Mouse (Mus musculus) stomach, postnatal 0 days (tissue): ENCODE results near the gene Snrnp35.
A peak's percentile ranks its signal among the peaks of the same experiment; 100 is the strongest.

Source experiments
- CTCF ChIP-seq: IDR thresholded peaks from 2 replicates; pipeline ENCODE4 v1.5.1; 2016; ENCODE audit warnings: antibody characterized with exemption, low read depth, mild to moderate bottlenecking, moderate library complexity
- EP300 ChIP-seq: optimal IDR thresholded peaks from 2 replicates; pipeline ENCODE3; 2016; ENCODE audit warnings: antibody characterized with exemption

GRCm38 (mm10) chr5:124506731-124507359 lies 23.9 kb downstream of the Snrnp35 start:
- TF ChIP-seq CTCF (peak; percentile 21; the same call in 1 of the 2 replicates), EP300 (no peak)
